Mouse (Mus musculus) liver, embryonic 16.5 days (tissue): ENCODE results near the gene CK137956. TPM values are rescaled to one million over a fixed set of nuclear protein-coding genes. Genes with fewer than 3 reads are reported as not detected.

Experiments used
- ATAC-seq: fragments of 200-750 bp; cut with Nextera tagmentation; 2 replicates; pipeline ENCODE4 v1.8.0; 2017; ENCODE audit warnings: low read depth, mild to moderate bottlenecking, moderate number of reproducible peaks, moderate library complexity
- H3K27ac ChIP-seq: fragments of 300-500 bp; sonication (generic); 2 replicates; pipeline ENCODE4 v1.5.1; 2014; ENCODE audit warnings: mild to moderate bottlenecking, low read length
- H3K27me3 ChIP-seq: fragments of 300-500 bp; sonication (generic); 2 replicates; pipeline ENCODE4 v1.6.1; 2014; ENCODE audit warnings: low read depth, low read length, mixed read lengths; ENCODE audit not compliant: control insufficient read depth, insufficient read depth
- H3K36me3 ChIP-seq: fragments of 300-500 bp; sonication (generic); 2 replicates; pipeline ENCODE4 v1.6.1; 2014; ENCODE audit warnings: mild to moderate bottlenecking; ENCODE audit not compliant: control insufficient read depth, insufficient read depth
- H3K4me1 ChIP-seq: fragments of 300-500 bp; sonication (generic); 2 replicates; pipeline ENCODE4 v1.6.1; 2014; ENCODE audit warnings: low read depth, low read length, mixed read lengths; ENCODE audit not compliant: control insufficient read depth
- H3K4me2 ChIP-seq: fragments of 300-500 bp; sonication (generic); 2 replicates; pipeline ENCODE4 v1.6.1; 2014; ENCODE audit warnings: low read depth, low read length, mixed read lengths
- H3K4me3 ChIP-seq: fragments of 300-500 bp; sonication (generic); 2 replicates; pipeline ENCODE4 v1.5.1; 2014; ENCODE audit warnings: low read depth, mild to moderate bottlenecking, low read length
- H3K9ac ChIP-seq: fragments of 300-500 bp; sonication (generic); 2 replicates; pipeline ENCODE4 v1.6.1; 2014; ENCODE audit warnings: low read depth, low read length
- H3K9me3 ChIP-seq: fragments of 300-500 bp; sonication (generic); replicated peaks from 2 replicates; pipeline ENCODE4 v1.6.1; 2016; ENCODE audit warnings: low read length; ENCODE audit not compliant: control insufficient read depth
- WGBS: fragments of 180-500 bp; shearing (Covaris S2); extraction: QIAGEN DNeasy Blood & Tissue Kit; methylation state at CpG from one replicate; pipeline ENCODE4 v1.1.7; 2014; ENCODE audit not compliant: insufficient replicate concordance; 5-methylcytosine and 5-hydroxymethylcytosine counted together
- polyA plus RNA-seq: library from polyadenylated mRNA; unstranded; fragments of >200 nt; fragmentation: Nextera tagmentation; extraction: Ambion mirVana; gene quantifications from 2 replicates; pipeline ENCODE4 v1.2.1, GENCODE M21; 2015

Gene CK137956
- polyA plus RNA-seq, 1 experiment from 2014 or later: not detected

DNA sequence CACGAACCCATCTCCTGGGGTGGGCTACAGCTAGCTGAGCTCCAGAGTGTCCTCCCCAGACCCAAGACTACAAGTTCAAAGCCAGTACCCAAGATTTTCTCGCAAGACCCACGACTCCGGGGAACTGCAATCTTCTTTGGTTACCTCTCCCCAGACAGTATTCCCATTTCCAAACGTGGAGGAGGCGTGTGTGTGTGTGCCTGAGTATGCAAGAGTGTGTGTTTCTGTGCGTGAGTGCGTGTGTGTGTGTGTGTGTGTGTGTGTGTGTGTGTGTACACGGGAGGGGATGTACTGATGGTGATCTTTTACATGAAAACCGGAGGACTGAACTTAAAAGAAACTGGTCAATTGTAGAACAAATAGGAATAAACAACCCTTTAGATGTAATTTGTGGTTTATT, 16.5 kb upstream of the CK137956 start:
- Histone ChIP-seq H3K27ac (no peak overlapping the region), H3K4me2 (no peak overlapping the region), H3K4me1 (no peaks in the 10 kb centered on the region), H3K4me3 (no peak overlapping the region), H3K9ac (no peak overlapping the region), H3K36me3 (no peaks in the 10 kb centered on the region), H3K9me3 (no peaks in the 10 kb centered on the region), H3K27me3 (peaks cover 51% of the 10 kb centered on the region)
- WGBS: 5% methylated on average over 10 of the region's 10 CpGs
- ATAC-seq: no peak

DNA sequence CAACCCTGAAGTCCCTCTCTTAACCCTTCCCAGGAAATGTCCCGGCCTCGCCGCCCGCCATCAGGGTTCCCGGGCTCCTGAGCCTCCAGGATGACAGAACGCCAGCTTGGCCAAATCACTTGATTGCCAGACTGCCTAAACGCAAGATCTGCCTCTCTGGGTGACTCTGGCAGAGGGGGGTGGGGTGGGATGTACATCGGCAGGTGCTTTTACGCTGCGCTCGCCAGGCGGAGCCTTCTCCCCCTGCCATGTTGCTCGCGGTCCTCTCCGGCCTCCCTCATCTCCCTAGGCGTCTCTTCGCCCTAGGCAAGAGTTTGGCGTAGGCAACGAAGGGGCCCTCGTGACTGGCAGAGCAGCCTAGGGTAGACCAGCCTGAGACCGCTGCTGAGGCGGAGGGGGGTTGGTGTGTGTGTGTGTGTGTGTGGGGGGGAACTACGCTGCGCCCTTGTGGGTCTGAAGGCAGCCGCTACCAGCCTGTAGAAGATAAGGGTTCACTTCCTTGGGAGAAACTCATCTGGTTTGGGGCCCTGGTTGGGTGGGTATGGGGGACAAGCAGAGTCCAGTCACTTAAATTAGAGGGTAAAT, 15.8 kb upstream of the CK137956 start:
- ATAC-seq: no peak
- no peak overlapping the region for H3K4me2 ChIP-seq
- H3K9me3 ChIP-seq: no peaks in the 10 kb centered on the region
- H3K4me3 ChIP-seq: no peak overlapping the region
- H3K4me1 ChIP-seq: no peaks in the 10 kb centered on the region
- H3K9ac ChIP-seq: no peak overlapping the region
- H3K27me3 ChIP-seq: peaks cover 51% of the 10 kb centered on the region
- no peak overlapping the region for H3K27ac ChIP-seq
- no peaks in the 10 kb centered on the region for H3K36me3 ChIP-seq
- 5% methylated on average over 25 of the region's 25 CpGs for WGBS

DNA sequence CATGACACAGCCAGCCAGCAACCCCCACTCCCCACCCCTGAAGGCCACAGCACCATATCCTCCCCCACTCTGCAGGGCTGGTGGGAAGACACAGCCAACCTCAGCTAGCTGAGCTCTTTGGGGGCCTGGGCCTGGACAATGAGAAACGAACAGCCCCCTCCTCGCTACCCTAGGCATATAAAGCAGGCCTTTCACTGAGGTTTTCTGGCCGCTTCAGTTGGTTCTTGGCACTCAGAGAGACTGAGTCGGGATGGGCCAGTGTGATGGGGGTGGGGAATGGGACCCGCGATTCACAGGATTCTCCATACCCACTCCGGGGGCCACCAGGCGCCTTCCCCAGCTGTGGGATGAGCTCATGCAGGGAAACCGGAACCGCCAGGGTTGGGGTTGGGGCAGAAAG, 15.1 kb upstream of the CK137956 start:
- Histone ChIP-seq H3K27ac (no peak overlapping the region), H3K4me1 (no peaks in the 10 kb centered on the region), H3K4me2 (no peak overlapping the region), H3K4me3 (no peak overlapping the region), H3K9me3 (no peaks in the 10 kb centered on the region), H3K9ac (no peak overlapping the region), H3K27me3 (peaks cover 51% of the 10 kb centered on the region), H3K36me3 (no peaks in the 10 kb centered on the region)
- 10% methylated on average over 10 of the region's 10 CpGs for WGBS
- no peak for ATAC-seq

DNA sequence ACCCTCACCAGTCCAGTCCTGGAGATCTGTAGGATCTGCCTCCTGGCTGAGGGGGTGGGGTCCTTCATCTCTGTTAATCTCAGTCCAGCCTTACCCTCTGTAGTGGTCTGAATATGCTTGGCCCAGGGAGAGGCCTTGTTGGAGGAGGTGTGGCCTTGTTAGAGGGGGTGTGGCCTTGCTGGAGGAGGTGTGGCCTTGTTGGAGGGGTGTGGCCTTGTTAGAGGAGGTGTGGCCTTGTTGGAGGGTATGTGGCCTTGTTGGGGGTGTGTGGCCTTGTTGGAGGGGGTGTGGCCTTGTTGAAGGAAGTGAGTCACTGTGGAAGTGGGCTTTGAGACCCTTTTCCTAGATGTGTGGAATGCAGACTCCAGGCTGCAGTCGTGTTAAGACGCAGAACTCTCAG, 13.7 kb upstream of the CK137956 start:
- Histone ChIP-seq H3K9me3 (no peaks in the 10 kb centered on the region), H3K4me2 (no peak overlapping the region), H3K36me3 (no peaks in the 10 kb centered on the region), H3K4me3 (no peak overlapping the region), H3K27ac (no peak overlapping the region), H3K4me1 (no peaks in the 10 kb centered on the region), H3K27me3 (peaks cover 42% of the 10 kb centered on the region), H3K9ac (no peak overlapping the region)
- ATAC-seq: no peak
- WGBS: 78% methylated on average over 2 of the region's 2 CpGs

GRCm38 (mm10) chr4:127981125-127981524, 10.4 kb upstream of the CK137956 start:
- no peak for ATAC-seq
- WGBS: 79% methylated on average over 6 of the region's 6 CpGs
- H3K9me3 ChIP-seq: no peaks in the 10 kb centered on the region
- H3K4me3 ChIP-seq: no peak overlapping the region
- peaks cover 9% of the 10 kb centered on the region for H3K27me3 ChIP-seq
- no peaks in the 10 kb centered on the region for H3K4me1 ChIP-seq
- H3K4me2 ChIP-seq: no peak overlapping the region
- no peak overlapping the region for H3K27ac ChIP-seq
- H3K36me3 ChIP-seq: no peaks in the 10 kb centered on the region
- no peak overlapping the region for H3K9ac ChIP-seq

GRCm38 (mm10) chr4:127972976-127973375, 2.2 kb upstream of the CK137956 start:
- 50% methylated on average over 3 of the region's 3 CpGs for WGBS
- no peak overlapping the region for H3K9ac ChIP-seq
- H3K27ac ChIP-seq: no peak overlapping the region
- no peak overlapping the region for H3K4me2 ChIP-seq
- no peaks in the 10 kb centered on the region for H3K4me1 ChIP-seq
- peaks cover 16% of the 10 kb centered on the region for H3K27me3 ChIP-seq
- no peaks in the 10 kb centered on the region; the same call in 1 of the 2 replicates for H3K9me3 ChIP-seq
- no peaks in the 10 kb centered on the region for H3K36me3 ChIP-seq
- ATAC-seq: no peak
- H3K4me3 ChIP-seq: no peak overlapping the region

DNA sequence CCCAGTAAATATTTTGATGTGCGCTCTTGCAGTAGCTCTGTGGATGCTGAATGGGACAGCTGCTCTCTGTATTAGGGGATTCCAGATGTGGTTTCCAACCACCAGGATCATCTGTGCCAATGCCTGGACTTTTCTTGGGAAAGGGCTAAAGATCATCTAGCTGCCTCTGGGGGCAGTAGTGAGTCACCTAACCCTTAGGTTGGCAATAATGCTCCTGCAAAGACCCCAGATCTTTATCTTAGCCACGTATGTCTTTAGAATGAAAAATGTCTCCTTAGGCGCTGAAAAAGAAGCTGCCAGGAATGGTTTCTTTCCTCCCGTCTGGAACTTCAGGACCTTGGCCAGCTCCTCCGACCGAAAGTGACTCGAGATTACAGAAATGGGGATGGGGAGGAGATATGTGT, 731 bp downstream of the CK137956 start:
- 7% methylated on average over 7 of the region's 7 CpGs for WGBS

GRCm38 (mm10) chr4:127969101-127969500, 1.6 kb downstream of the CK137956 start:
- Histone ChIP-seq H3K27ac (no peak overlapping the region), H3K27me3 (peaks cover 16% of the 10 kb centered on the region), H3K36me3 (no peaks in the 10 kb centered on the region), H3K4me1 (no peaks in the 10 kb centered on the region), H3K4me3 (no peak overlapping the region), H3K9ac (no peak overlapping the region), H3K4me2 (no peak overlapping the region), H3K9me3 (no peaks in the 10 kb centered on the region)
- no peak for ATAC-seq
- WGBS: 8% methylated on average over 7 of the region's 7 CpGs

More for the DNA sequence above, 731 bp downstream of the CK137956 start:
- Histone ChIP-seq H3K27ac (no peak overlapping the region), H3K4me2 (no peak overlapping the region), H3K4me1 (no peaks in the 10 kb centered on the region), H3K9ac (no peak overlapping the region), H3K9me3 (no peaks in the 10 kb centered on the region; the same call in 1 of the 2 replicates), H3K36me3 (no peaks in the 10 kb centered on the region), H3K27me3 (peaks cover 16% of the 10 kb centered on the region), H3K4me3 (no peak overlapping the region)
- no peak for ATAC-seq

DNA sequence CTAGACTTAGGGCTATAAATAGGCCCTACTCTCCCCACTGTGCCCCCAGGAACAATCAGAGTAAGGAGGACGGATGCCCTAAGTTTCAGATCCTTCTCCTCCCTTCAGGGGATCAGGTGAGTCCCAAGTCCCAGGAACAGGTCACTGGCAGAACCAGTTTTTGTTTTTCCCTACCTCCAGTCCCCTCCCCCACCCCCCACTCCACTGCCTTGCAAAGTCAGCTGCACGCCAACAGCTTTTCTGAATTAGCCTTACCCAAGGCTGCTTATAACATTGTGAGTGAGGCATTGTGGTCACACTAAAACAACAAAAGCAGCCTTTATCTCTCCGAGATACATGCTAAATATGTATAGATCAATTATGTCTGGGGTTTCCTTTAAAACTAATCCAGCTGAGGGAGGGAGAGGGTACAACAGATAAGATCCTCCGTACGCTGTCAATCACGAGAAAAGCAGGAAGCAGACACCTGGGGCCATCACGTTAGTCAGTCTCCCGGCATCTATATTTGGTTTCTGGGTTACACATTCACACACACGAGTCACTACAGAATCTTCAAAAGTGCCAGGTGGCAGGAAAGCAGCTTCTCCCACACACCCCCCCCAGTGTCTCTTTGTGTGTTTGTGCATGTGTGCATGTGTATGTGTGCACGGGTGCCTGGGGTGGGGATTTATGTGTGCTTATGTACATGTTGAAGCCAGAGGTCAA, 17.6 kb downstream of the CK137956 start:
- 35% methylated on average over 10 of the region's 10 CpGs for WGBS
- Histone ChIP-seq H3K9me3 (no peaks in the 10 kb centered on the region; the same call in 1 of the 2 replicates), H3K27ac (no peak overlapping the region), H3K4me3 (no peak overlapping the region), H3K4me1 (no peaks in the 10 kb centered on the region), H3K36me3 (no peaks in the 10 kb centered on the region), H3K4me2 (no peak overlapping the region), H3K27me3 (no peaks in the 10 kb centered on the region), H3K9ac (no peak overlapping the region)
- no peak for ATAC-seq
